Mouse (Mus musculus): Measurements from ENCODE around the gene Esrra. TPM values are rescaled to one million over a fixed set of nuclear protein-coding genes. Genes with fewer than 3 reads are reported as not detected.

Esrra gene
- polyA plus RNA-seq, 1 experiment = 0.55 TPM

- TF ChIP-seq GATA1 (IDR thresholded peaks at IDR 0.05; ENCODE audit: low read length) = no peak
- TF ChIP-seq TAL1 (IDR thresholded peaks at IDR 0.05; ENCODE audit: low read length) = no peak
- Histone ChIP-seq H3K4me1 (ENCODE audit: control insufficient read depth) (peaks cover 40% of the 10 kb centered on the region), H3K9me3 (ENCODE audit: control insufficient read depth, low read length) (no peaks in the 10 kb centered on the region), H3K4me3 (replicated peaks) (peak overlapping the region; percentile 81), H3K36me3 (ENCODE audit: control insufficient read depth) (peaks cover 25% of the 10 kb centered on the region), H3K27me3 (ENCODE audit: control insufficient read depth) (0 out of 2 replicates have a peak, but pooled peaks cover 4% of the 10 kb centered on the region)
Observed at GRCm38 (mm10) chr19:6942764-6943163, 21.2 kb upstream of the Esrra start.

- H3K27me3 ChIP-seq (ENCODE audit: control insufficient read depth) = 0 out of 2 replicates have a peak, but pooled peaks cover 4% of the 10 kb centered on the region
- H3K9me3 ChIP-seq (ENCODE audit: control insufficient read depth, low read length) = no peaks in the 10 kb centered on the region
- peaks cover 25% of the 10 kb centered on the region for H3K36me3 ChIP-seq (ENCODE audit: control insufficient read depth)
- TF ChIP-seq GATA1 (IDR thresholded peaks at IDR 0.05; ENCODE audit: low read length) = no peak
- TF ChIP-seq TAL1 (IDR thresholded peaks at IDR 0.05; ENCODE audit: low read length) = no peak
- peak within 1 kb of the TSS; percentile 81 for H3K4me3 ChIP-seq (replicated peaks)
- H3K4me1 ChIP-seq (ENCODE audit: control insufficient read depth) = peaks cover 40% of the 10 kb centered on the region
Observed at GRCm38 (mm10) chr19:6942249-6942691, 20.7 kb upstream of the Esrra start, which contains the start of gene Gpr137. Gene Gpr137, minus strand, starts transcription at chr19:6942480.

GRCm38 (mm10) chr19:6941372-6942248 is 20.0 kb upstream of the Esrra start, which contains the start of gene Bad:
Gene Bad, plus strand, starts transcription at chr19:6941861.
- Histone ChIP-seq H3K4me1 (ENCODE audit: control insufficient read depth) (peaks cover 38% of the 10 kb centered on the region), H3K36me3 (ENCODE audit: control insufficient read depth) (peaks cover 22% of the 10 kb centered on the region), H3K27me3 (ENCODE audit: control insufficient read depth) (0 out of 2 replicates have a peak, but pooled peaks cover 4% of the 10 kb centered on the region), H3K4me3 (replicated peaks) (peak within 1 kb of the TSS; percentile 81), H3K9me3 (ENCODE audit: control insufficient read depth, low read length) (no peaks in the 10 kb centered on the region)
- TF ChIP-seq GATA1 (IDR thresholded peaks at IDR 0.05; ENCODE audit: low read length) = no peak
- TF ChIP-seq TAL1 (IDR thresholded peaks at IDR 0.05; ENCODE audit: low read length) = no peak

GRCm38 (mm10) chr19:6940396-6941351 is 19.1 kb upstream of the Esrra start:
- peak overlapping the region; percentile 81 for H3K4me3 ChIP-seq (replicated peaks)
- TF ChIP-seq GATA1 (IDR thresholded peaks at IDR 0.05; ENCODE audit: low read length) (no peak), TAL1 (IDR thresholded peaks at IDR 0.05; ENCODE audit: low read length) (no peak)
- peaks cover 11% of the 10 kb centered on the region for H3K27me3 ChIP-seq (ENCODE audit: control insufficient read depth)
- H3K9me3 ChIP-seq (ENCODE audit: control insufficient read depth, low read length) = no peaks in the 10 kb centered on the region
- H3K36me3 ChIP-seq (ENCODE audit: control insufficient read depth) = peaks cover 14% of the 10 kb centered on the region
- H3K4me1 ChIP-seq (ENCODE audit: control insufficient read depth) = peaks cover 34% of the 10 kb centered on the region

GRCm38 (mm10) chr19:6939106-6940002 is 17.7 kb upstream of the Esrra start:
- peaks cover 5% of the 10 kb centered on the region for H3K36me3 ChIP-seq (ENCODE audit: control insufficient read depth)
- no peak overlapping the region for H3K4me3 ChIP-seq (replicated peaks)
- peaks cover 31% of the 10 kb centered on the region for H3K4me1 ChIP-seq (ENCODE audit: control insufficient read depth)
- peaks cover 24% of the 10 kb centered on the region for H3K27me3 ChIP-seq (ENCODE audit: control insufficient read depth)
- no peaks in the 10 kb centered on the region; the same call in 1 of the 2 replicates for H3K9me3 ChIP-seq (ENCODE audit: control insufficient read depth, low read length)
- TF ChIP-seq TAL1 (IDR thresholded peaks at IDR 0.05; ENCODE audit: low read length) = no peak
- no peak for TF ChIP-seq GATA1 (IDR thresholded peaks at IDR 0.05; ENCODE audit: low read length)

- H3K4me3 ChIP-seq (replicated peaks) = no peak overlapping the region
- peaks cover 27% of the 10 kb centered on the region for H3K4me1 ChIP-seq (ENCODE audit: control insufficient read depth)
- H3K27me3 ChIP-seq (ENCODE audit: control insufficient read depth) = peaks cover 40% of the 10 kb centered on the region
- TF ChIP-seq TAL1 (IDR thresholded peaks at IDR 0.05; ENCODE audit: low read length) (no peak), GATA1 (IDR thresholded peaks at IDR 0.05; ENCODE audit: low read length) (no peak)
- no peaks in the 10 kb centered on the region; the same call in 1 of the 2 replicates for H3K36me3 ChIP-seq (ENCODE audit: control insufficient read depth)
- peaks cover 10% of the 10 kb centered on the region; the same call in 1 of the 2 replicates for H3K9me3 ChIP-seq (ENCODE audit: control insufficient read depth, low read length)
Observed at GRCm38 (mm10) chr19:6937541-6938465, 16.2 kb upstream of the Esrra start.

- TF ChIP-seq TAL1 (IDR thresholded peaks at IDR 0.05; ENCODE audit: low read length) (no peak), GATA1 (IDR thresholded peaks at IDR 0.05; ENCODE audit: low read length) (no peak)
- Histone ChIP-seq H3K4me3 (replicated peaks) (no peak overlapping the region), H3K4me1 (ENCODE audit: control insufficient read depth) (peaks cover 17% of the 10 kb centered on the region), H3K27me3 (ENCODE audit: control insufficient read depth) (peaks cover 55% of the 10 kb centered on the region), H3K36me3 (ENCODE audit: control insufficient read depth) (no peaks in the 10 kb centered on the region; the same call in 1 of the 2 replicates), H3K9me3 (ENCODE audit: control insufficient read depth, low read length) (peaks cover 10% of the 10 kb centered on the region; the same call in 1 of the 2 replicates)
Observed at GRCm38 (mm10) chr19:6936299-6936698, 14.7 kb upstream of the Esrra start.

All from erythroblast, embryonic 14.5 days (primary cell).